Mouse (Mus musculus): ENCODE measurements at regions not wholly inside any gene's neighbourhood (a gene's known extent, or its start where the extent isn't known, plus 50 kb on each side); places are given as distances from the start of the nearest gene placed in this dataset.

DNA sequence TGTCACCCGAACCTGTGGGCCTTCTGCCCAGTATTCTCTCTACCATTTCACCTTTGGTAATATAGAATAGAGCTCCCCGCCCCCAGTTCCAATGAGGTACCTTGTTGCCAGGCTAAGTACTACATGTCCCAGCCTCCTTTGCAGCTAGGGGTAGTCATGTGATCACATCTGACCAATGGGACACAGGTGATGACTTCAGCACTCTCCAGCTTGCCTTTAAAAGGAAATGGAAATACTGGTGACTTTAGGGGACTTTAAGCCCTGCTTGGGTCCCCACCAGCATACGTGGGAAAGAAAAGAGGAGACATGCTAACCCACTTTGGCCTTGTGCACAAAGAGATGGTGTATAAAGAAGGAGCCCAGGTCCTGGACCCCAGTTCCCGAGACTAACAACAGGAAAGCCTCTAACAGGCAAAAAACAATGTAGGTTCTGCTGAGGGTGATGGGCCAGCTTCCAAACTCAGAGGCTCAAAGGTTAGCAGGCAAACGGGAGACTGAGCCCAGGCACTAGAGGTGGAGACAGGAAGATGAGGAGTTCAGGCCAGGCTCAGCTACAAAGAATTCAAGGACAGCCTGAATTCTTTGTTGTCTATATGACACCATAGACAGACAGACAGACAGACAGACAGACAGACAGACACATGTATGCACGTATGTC lies 103.5 kb downstream of the 1700001O22Rik start:
- TF ChIP-seq CTCF (conservative IDR thresholded peaks at IDR 0.05; ENCODE audit: low read length) (no peak), NANOG (IDR thresholded peaks at IDR 0.05; ENCODE audit: borderline replicate concordance, low read length) (no peak), POU5F1 (IDR thresholded peaks at IDR 0.05; ENCODE audit: borderline replicate concordance, low read length) (no peak)

Data from E14TG2a.4 (cell line).